Mouse (Mus musculus): Measurements from ENCODE around the gene Als2cr12.
"Not testable (repeated sequence)": the region's sequence is repeated elsewhere in the genome, so short reads cannot be mapped to it uniquely, and the experiment has no call there.

DNA sequence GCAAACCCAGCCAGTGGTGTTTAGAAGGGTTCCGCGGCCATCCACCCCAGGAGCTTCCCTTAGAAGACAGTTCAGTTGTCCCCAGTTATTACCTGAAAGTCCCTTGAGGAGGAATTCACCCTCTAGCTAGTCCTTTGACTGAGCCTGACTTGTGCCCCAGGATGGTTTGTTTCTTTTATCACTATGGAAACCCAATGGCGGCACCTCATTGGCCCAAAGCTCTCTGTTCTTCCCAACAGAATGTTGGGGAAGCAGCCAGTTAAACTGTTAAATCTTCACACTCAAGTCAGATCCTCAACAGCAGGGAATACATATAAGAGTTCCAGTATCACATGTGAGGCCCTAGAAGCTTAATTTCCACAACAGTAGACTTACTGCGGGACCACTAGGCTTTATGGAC, at the start of gene Als2cr12:
- TF ChIP-seq CTCF (IDR thresholded peaks at IDR 0.05; ENCODE audit: borderline replicate concordance, control insufficient read depth, extremely low read depth, insufficient read depth, low read length, poor library complexity); POLR2A (IDR thresholded peaks at IDR 0.05; ENCODE audit: control insufficient read depth, extremely low read depth, insufficient read depth, low read length, poor library complexity): not testable (repeated sequence)

Measured in thymus, adult 2 months (tissue).